Mouse (Mus musculus) CD4-positive, CD25-positive, alpha-beta regulatory T cell, adult 9 weeks (primary cell): ENCODE data around the gene Fam163a. TPM values are rescaled to one million over a fixed set of nuclear protein-coding genes. Genes with fewer than 3 reads are reported as not detected.

Experiments
- polyA plus RNA-seq: library from polyadenylated mRNA; unstranded; fragments of 100-300 nt; shearing (Covaris generic); gene quantifications from one replicate; pipeline ENCODE4 v1.2.1, GENCODE M21; 2017

Fam163a gene
- polyA plus RNA-seq, result not detected

GRCm38 (mm10) chr1:156204656-156205131 lies at the start of gene Fam163a:
Gene Fam163a (minus strand): TSS chr1:156205026.

GRCm38 (mm10) chr1:156035930-156036737 lies 168.7 kb downstream of the Fam163a start, which contains the start of gene Tor1aip1:
Gene Tor1aip1 (minus strand): TSS chr1:156036480.

GRCm38 (mm10) chr1:156035269-156035929 lies 169.4 kb downstream of the Fam163a start, which contains the start of gene Tor1aip2:
Gene Tor1aip2 (plus strand): TSS chr1:156035403.

Other genes with a start within 250 kb of the Fam163a start
- 13.7 TPM for gene Cep350, start 231.8 kb downstream of the Fam163a start, polyA plus RNA-seq
- gene Tor1aip2, start 169.6 kb downstream of the Fam163a start, polyA plus RNA-seq, result 66.5 TPM
- 98.6 TPM for gene Tor1aip1, start 168.5 kb downstream of the Fam163a start, polyA plus RNA-seq
- not detected for gene Tdrd5, start 98.6 kb upstream of the Fam163a start, polyA plus RNA-seq
- gene Nphs2, start 105.7 kb upstream of the Fam163a start, polyA plus RNA-seq, result not detected
- 1,620 TPM for gene Gm2000, start 161.0 kb upstream of the Fam163a start, polyA plus RNA-seq
- 0.82 TPM for gene Axdnd1, start 216.1 kb upstream of the Fam163a start, polyA plus RNA-seq